Mouse (Mus musculus) lung, embryonic 14.5 days (tissue): Measurements from ENCODE around the gene Gm37419. TPM values are rescaled to one million over a fixed set of nuclear protein-coding genes. Genes with fewer than 3 reads are reported as not detected.

ENCODE experiments used
- ATAC-seq: fragments of 200-750 bp; cut with Nextera tagmentation; 2 replicates; pipeline ENCODE4 v1.8.0; 2017; ENCODE audit warnings: mild to moderate bottlenecking, moderate TSS enrichment, moderate library complexity; ENCODE audit not compliant: insufficient read depth
- DNase-seq: peaks from one replicate; pipeline ENCODE4 v3.0.0-alpha.2; 2015
- H3K27ac ChIP-seq: fragments of 300-500 bp; sonication (generic); 2 replicates; pipeline ENCODE4 v1.5.1; 2014; ENCODE audit warnings: low read depth, mild to moderate bottlenecking, moderate library complexity
- H3K27me3 ChIP-seq: fragments of 300-500 bp; sonication (generic); 2 replicates; pipeline ENCODE4 v1.6.1; 2014; ENCODE audit warnings: low read length, control low read depth; ENCODE audit not compliant: insufficient read depth
- H3K36me3 ChIP-seq: fragments of 300-500 bp; sonication (generic); 2 replicates; pipeline ENCODE4 v1.6.1; 2014; ENCODE audit warnings: control low read depth; ENCODE audit not compliant: insufficient read depth
- H3K4me1 ChIP-seq: fragments of 300-500 bp; sonication (generic); 2 replicates; pipeline ENCODE4 v1.6.1; 2014; ENCODE audit warnings: antibody characterized with exemption, control low read depth; ENCODE audit not compliant: insufficient read depth
- H3K4me2 ChIP-seq: fragments of 300-500 bp; sonication (generic); 2 replicates; pipeline ENCODE4 v1.6.1; 2014; ENCODE audit warnings: mild to moderate bottlenecking
- H3K4me3 ChIP-seq: fragments of 300-500 bp; sonication (generic); 2 replicates; pipeline ENCODE4 v1.5.1; 2014; ENCODE audit warnings: low read depth, low read length
- H3K9ac ChIP-seq: fragments of 300-500 bp; sonication (generic); 2 replicates; pipeline ENCODE4 v1.6.1; 2014
- H3K9me3 ChIP-seq: fragments of 300-500 bp; sonication (generic); 2 replicates; pipeline ENCODE4 v1.6.1; 2016; ENCODE audit warnings: low read depth, low read length, control low read depth
- CTCF ChIP-seq: IDR thresholded peaks from 2 replicates; pipeline ENCODE4 v1.5.1; 2016; ENCODE audit warnings: antibody characterized with exemption, low read depth
- WGBS: fragments of 180-500 bp; shearing (Covaris S2); extraction: QIAGEN DNeasy Blood & Tissue Kit; methylation state at CpG from one replicate; pipeline ENCODE4 v1.1.7; 2014; 5-methylcytosine and 5-hydroxymethylcytosine counted together
- polyA plus RNA-seq: library from polyadenylated mRNA; unstranded; fragments of >200 nt; fragmentation: Nextera tagmentation; extraction: Ambion mirVana; gene quantifications from 2 replicates; pipeline ENCODE4 v1.2.1, GENCODE M21; 2014

Gene Gm37419
- polyA plus RNA-seq, 1 experiment from 2014 or later = not detected

DNA sequence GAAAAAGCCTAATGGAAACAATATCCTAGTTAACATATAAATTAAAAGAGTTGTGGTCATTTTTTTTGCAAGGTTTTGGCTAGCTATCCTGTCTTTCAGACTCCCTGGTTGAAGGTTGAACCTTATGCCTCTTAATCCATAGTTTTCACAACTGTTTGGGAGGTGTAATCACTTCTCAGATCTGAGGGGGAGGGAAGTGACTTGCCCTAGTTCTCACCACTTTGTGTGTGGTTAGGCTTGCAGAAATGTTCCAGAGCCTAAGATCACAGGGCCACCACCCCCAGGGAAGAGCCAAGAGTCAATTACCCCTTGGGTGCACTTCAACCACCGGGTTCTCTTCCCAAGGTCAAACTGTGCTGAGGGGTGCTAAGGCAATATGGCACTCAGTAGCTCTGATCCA, 33.4 kb downstream of the Gm37419 start:
- no peak overlapping the region for H3K4me3 ChIP-seq
- no peaks in the 10 kb centered on the region for H3K36me3 ChIP-seq
- H3K27ac ChIP-seq = no peak overlapping the region
- H3K9ac ChIP-seq = no peak overlapping the region
- WGBS = 42% methylated on average over 1 of the region's 1 CpGs
- no peaks in the 10 kb centered on the region for H3K27me3 ChIP-seq
- no peak overlapping the region for H3K4me2 ChIP-seq
- no peaks in the 10 kb centered on the region for H3K9me3 ChIP-seq
- no peaks in the 10 kb centered on the region for H3K4me1 ChIP-seq
- DNase-seq = no peak
- no peak for TF ChIP-seq CTCF
- no peak for ATAC-seq

DNA sequence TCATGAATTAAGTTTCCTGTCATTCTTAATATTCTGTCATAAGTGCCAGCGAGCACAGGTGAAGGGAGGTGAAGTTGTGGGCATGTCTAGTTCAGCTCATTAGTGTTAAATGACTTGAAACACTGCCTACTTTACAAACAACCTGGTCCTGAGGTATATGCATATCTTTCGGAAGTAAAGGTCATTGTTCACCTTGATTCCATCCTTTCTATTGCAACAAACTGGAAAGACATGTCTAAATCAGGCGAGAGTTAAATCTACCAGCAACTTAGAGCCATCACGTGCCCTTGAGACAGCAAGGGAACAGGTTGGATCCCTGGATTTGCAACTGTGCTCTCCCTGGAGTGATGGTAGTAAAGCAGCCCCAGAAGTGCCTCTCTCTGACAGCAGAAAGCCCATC, 34.3 kb downstream of the Gm37419 start:
- ATAC-seq = no peak
- Histone ChIP-seq H3K9me3 (no peaks in the 10 kb centered on the region), H3K4me1 (no peaks in the 10 kb centered on the region), H3K27me3 (no peaks in the 10 kb centered on the region), H3K9ac (no peak overlapping the region), H3K36me3 (no peaks in the 10 kb centered on the region), H3K27ac (no peak overlapping the region), H3K4me3 (no peak overlapping the region), H3K4me2 (no peak overlapping the region)
- no peak for TF ChIP-seq CTCF
- 84% methylated on average over 4 of the region's 4 CpGs for WGBS
- no peak for DNase-seq

DNA sequence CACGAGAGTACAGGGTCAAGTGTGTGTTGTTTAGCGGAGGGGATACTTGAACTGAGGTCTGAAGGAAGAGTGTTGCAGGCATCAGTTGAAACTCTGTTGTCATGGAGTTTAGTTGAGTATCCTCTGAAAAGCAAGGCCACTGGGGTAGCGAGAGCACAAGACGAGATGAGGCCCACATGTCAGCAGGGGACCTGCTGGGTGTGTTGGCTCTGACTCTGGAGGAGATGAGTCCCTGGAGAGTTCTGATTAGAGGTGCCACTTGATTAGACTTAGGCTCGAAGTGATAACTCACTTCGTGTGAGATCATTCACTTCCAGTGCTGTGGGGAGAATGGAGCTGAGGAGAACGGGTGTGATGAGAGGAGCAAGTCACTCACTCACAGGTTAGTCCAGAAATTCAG, 37.2 kb downstream of the Gm37419 start:
- no peak for TF ChIP-seq CTCF
- H3K36me3 ChIP-seq = no peaks in the 10 kb centered on the region
- no peak overlapping the region for H3K4me2 ChIP-seq
- DNase-seq = no peak
- no peaks in the 10 kb centered on the region for H3K9me3 ChIP-seq
- no peak overlapping the region for H3K27ac ChIP-seq
- no peak overlapping the region for H3K9ac ChIP-seq
- no peaks in the 10 kb centered on the region for H3K4me1 ChIP-seq
- WGBS = 44% methylated on average over 7 of the region's 7 CpGs
- no peak overlapping the region for H3K4me3 ChIP-seq
- H3K27me3 ChIP-seq = no peaks in the 10 kb centered on the region
- no peak for ATAC-seq

DNA sequence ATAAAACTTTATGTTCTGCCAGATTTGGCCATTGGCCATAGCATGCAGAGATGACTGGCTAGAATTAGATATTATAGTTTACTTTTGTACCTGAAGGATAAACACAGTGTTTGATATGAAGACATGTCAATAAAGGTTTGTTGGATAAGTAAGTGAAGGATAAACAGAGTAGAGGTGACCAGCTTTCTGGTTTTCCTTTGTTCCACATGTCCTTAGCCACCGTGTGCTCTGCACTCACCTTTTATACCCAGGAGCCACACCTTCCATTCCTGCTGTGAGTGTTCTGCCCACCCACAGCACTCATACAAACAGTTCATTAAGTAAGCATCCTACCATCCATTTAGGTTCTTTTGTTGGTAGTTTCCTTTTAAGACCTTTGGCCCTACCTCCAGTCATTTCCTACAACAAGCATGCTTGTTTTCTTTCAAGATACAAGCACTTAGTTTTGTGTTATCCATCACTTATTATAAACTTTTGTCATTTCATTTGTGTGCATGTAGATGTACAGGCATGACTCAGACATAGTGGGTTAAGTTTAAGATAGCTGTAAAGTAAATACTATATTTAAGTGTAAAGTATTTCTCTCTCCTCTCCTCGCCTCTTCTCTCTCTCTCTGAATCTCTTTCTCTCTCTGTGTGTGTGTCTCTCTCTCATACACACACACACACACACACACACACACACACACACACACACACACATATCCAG, 41.8 kb downstream of the Gm37419 start:
- peak; percentile 28 for DNase-seq
- Histone ChIP-seq H3K9ac (no peak overlapping the region), H3K4me1 (no peaks in the 10 kb centered on the region), H3K36me3 (no peaks in the 10 kb centered on the region), H3K4me2 (no peak overlapping the region), H3K9me3 (no peaks in the 10 kb centered on the region), H3K27me3 (no peaks in the 10 kb centered on the region), H3K4me3 (no peak overlapping the region), H3K27ac (no peak overlapping the region)
- 50% methylated on average over 2 of the region's 2 CpGs for WGBS
- no peak for TF ChIP-seq CTCF
- ATAC-seq = no peak

DNA sequence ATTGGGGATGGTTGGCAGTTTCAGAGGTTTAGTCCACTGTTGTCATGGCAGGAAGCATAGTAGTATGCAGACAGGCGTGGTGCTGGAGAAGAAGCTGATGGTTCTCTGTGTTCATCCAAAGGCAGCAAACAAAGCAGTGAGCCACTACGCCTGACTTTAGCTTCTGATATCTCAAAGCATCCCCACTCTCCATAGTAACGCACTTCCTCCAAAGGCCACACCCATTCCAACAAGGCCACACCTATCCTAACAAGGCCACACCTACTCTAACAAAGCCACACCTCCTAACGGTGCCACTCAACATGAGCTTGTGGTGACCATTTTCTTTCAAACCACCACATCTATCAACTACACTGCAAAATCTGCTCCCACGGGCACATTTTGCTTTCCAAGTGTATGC, 45.0 kb downstream of the Gm37419 start:
- Histone ChIP-seq H3K4me1 (no peaks in the 10 kb centered on the region), H3K36me3 (no peaks in the 10 kb centered on the region), H3K9me3 (no peaks in the 10 kb centered on the region), H3K9ac (no peak overlapping the region), H3K4me2 (no peak overlapping the region), H3K27me3 (no peaks in the 10 kb centered on the region), H3K4me3 (no peak overlapping the region), H3K27ac (no peak overlapping the region)
- no peak for TF ChIP-seq CTCF
- DNase-seq = no peak
- no peak for ATAC-seq
- WGBS = 89% methylated on average over 5 of the region's 5 CpGs

DNA sequence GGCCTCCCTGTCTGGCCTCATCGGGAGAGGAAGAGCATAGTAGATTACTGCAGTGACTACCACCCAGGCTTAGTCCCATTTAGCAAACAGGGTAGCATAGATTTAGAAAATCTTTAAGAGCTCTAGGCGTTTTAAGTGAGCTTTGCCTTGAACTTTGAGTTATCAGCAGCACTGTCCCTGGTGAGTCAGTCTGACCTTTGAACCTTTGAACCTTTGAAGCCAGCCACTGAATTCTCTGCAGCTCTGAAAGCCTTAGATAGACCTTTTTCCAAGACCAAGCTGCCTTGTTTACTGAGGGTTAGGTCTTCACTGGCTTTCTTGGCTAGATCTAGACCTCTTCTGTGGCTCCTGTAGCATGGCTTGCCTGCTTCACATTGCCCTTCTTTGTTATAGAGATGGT, 46.2 kb downstream of the Gm37419 start:
- ATAC-seq = no peak
- Histone ChIP-seq H3K9me3 (no peaks in the 10 kb centered on the region), H3K36me3 (no peaks in the 10 kb centered on the region), H3K4me3 (no peak overlapping the region), H3K9ac (no peak overlapping the region), H3K4me1 (no peaks in the 10 kb centered on the region), H3K27me3 (no peaks in the 10 kb centered on the region), H3K4me2 (no peak overlapping the region), H3K27ac (no peak overlapping the region)
- no peak for TF ChIP-seq CTCF
- WGBS = 47% methylated on average over 2 of the region's 2 CpGs
- no peak for DNase-seq

DNA sequence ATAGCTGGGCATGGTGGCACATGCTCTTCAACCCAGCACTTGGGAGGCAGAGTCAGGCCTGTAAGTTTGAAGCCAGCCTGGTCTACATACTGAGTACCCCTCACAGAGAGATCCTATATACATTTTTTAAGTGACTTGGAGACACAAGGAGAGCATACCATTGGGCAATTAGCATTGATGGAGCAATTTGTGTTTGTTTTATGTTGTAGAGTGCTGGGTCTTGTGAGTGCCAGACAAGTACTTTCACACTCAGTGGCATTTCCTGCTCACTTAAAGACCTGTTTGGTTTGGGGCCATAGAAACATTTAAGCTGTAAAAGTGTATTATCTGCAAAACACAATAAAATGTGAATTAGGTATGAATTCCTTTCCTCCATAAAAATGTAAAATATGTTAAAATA, 47.5 kb downstream of the Gm37419 start:
- no peak for TF ChIP-seq CTCF
- Histone ChIP-seq H3K4me2 (no peak overlapping the region), H3K9me3 (no peaks in the 10 kb centered on the region), H3K27me3 (no peaks in the 10 kb centered on the region), H3K36me3 (no peaks in the 10 kb centered on the region), H3K9ac (no peak overlapping the region), H3K4me1 (no peaks in the 10 kb centered on the region), H3K4me3 (no peak overlapping the region), H3K27ac (no peak overlapping the region)
- ATAC-seq = no peak
- no peak for DNase-seq

DNA sequence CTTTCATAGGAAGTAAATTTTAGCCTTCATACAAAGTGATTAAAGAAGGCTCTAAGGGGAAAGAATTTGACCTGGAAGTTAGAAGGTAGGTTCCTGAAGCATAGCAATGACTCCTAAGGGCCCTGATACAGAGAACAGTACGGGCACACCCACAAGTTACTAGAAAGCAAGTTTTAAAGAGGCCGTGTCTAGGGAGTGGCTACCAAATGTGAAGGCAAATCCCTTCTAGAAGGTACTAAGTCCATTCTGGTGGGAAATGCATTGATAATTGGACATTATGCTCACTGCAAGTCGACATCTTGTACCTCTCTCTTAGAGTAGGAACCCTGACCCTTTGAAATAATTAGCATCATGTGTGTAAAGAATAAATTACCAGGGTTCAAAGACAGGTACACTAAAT, 48.1 kb downstream of the Gm37419 start:
- ATAC-seq (no peak), DNase-seq (no peak)
- H3K27me3 ChIP-seq = no peaks in the 10 kb centered on the region
- no peak overlapping the region for H3K4me2 ChIP-seq
- H3K4me3 ChIP-seq = no peak overlapping the region
- H3K27ac ChIP-seq = no peak overlapping the region
- TF ChIP-seq CTCF = no peak
- no peaks in the 10 kb centered on the region for H3K36me3 ChIP-seq
- H3K9me3 ChIP-seq = no peaks in the 10 kb centered on the region
- 91% methylated on average over 3 of the region's 3 CpGs for WGBS
- H3K4me1 ChIP-seq = no peaks in the 10 kb centered on the region
- no peak overlapping the region for H3K9ac ChIP-seq

Other genes starting within 250 kb of the Gm37419 start
- gene Sst, start 97.5 kb upstream of the Gm37419 start, polyA plus RNA-seq = not detected in 2 replicates
- gene Rtp2, start 56.1 kb upstream of the Gm37419 start, polyA plus RNA-seq = not detected in 2 replicates
- gene Bcl6, start 370 bp downstream of the Gm37419 start, polyA plus RNA-seq = 1.1 and 1.2 TPM in 2 replicates